Mouse (Mus musculus): ENCODE data around the gene Zfp385c. TPM values are rescaled to one million over a fixed set of nuclear protein-coding genes. Genes with fewer than 3 reads are reported as not detected.

The Zfp385c gene
- polyA plus RNA-seq, 1 experiment, result not detected

- TF ChIP-seq POLR2A (IDR thresholded peaks at IDR 0.05; ENCODE audit: borderline replicate concordance, control insufficient read depth, low read depth, low read length) (no peak), CTCF (IDR thresholded peaks at IDR 0.05; ENCODE audit: control insufficient read depth, insufficient read depth, low read length) (no peak)
- 92% methylated on average over 6 of the region's 6 CpGs for WGBS
- Histone ChIP-seq H3K4me1 (ENCODE audit: control insufficient read depth, insufficient read depth, low read length) (peaks cover 5% of the 10 kb centered on the region; the same call in 1 of the 2 replicates), H3K27ac (ENCODE audit: control insufficient read depth, insufficient read depth, low read depth, low read length, poor library complexity) (no peak overlapping the region), H3K4me3 (replicated peaks; ENCODE audit: control insufficient read depth, low read depth, low read length) (no peak overlapping the region)
Measured at GRCm38 (mm10) chr11:100714948-100715347, 22.7 kb upstream of the Zfp385c start.

GRCm38 (mm10) chr11:100714534-100714915 lies 22.3 kb upstream of the Zfp385c start:
- peak; percentile 93 for TF ChIP-seq CTCF (IDR thresholded peaks at IDR 0.05; ENCODE audit: control insufficient read depth, insufficient read depth, low read length)
- no peak for TF ChIP-seq POLR2A (IDR thresholded peaks at IDR 0.05; ENCODE audit: borderline replicate concordance, control insufficient read depth, low read depth, low read length)
- Histone ChIP-seq H3K4me1 (ENCODE audit: control insufficient read depth, insufficient read depth, low read length) (peaks cover 5% of the 10 kb centered on the region; the same call in 1 of the 2 replicates), H3K27ac (ENCODE audit: control insufficient read depth, insufficient read depth, low read depth, low read length, poor library complexity) (peak overlapping the region; percentile 78), H3K4me3 (replicated peaks; ENCODE audit: control insufficient read depth, low read depth, low read length) (peak overlapping the region; percentile 0)
- WGBS, result 43% methylated on average over 6 of the region's 6 CpGs

- peak within 1 kb of the TSS; percentile 78 for H3K27ac ChIP-seq (ENCODE audit: control insufficient read depth, insufficient read depth, low read depth, low read length, poor library complexity)
- 2% methylated on average over 38 of the region's 38 CpGs for WGBS
- peak within 1 kb of the TSS; percentile 66 for H3K4me3 ChIP-seq (replicated peaks; ENCODE audit: control insufficient read depth, low read depth, low read length)
- H3K4me1 ChIP-seq (ENCODE audit: control insufficient read depth, insufficient read depth, low read length), result peaks cover 5% of the 10 kb centered on the region; the same call in 1 of the 2 replicates
- TF ChIP-seq CTCF (IDR thresholded peaks at IDR 0.05; ENCODE audit: control insufficient read depth, insufficient read depth, low read length) (peak; percentile 17; the same call in 1 of the 2 replicates), POLR2A (IDR thresholded peaks at IDR 0.05; ENCODE audit: borderline replicate concordance, control insufficient read depth, low read depth, low read length) (peak; percentile 57; the same call in 1 of the 2 replicates)
Measured at GRCm38 (mm10) chr11:100713735-100714533, 21.7 kb upstream of the Zfp385c start, which contains the start of gene Hspb9. TSS of gene Hspb9 (plus strand) at chr11:100713850.

- no peak for TF ChIP-seq CTCF (IDR thresholded peaks at IDR 0.05; ENCODE audit: control insufficient read depth, insufficient read depth, low read length)
- TF ChIP-seq POLR2A (IDR thresholded peaks at IDR 0.05; ENCODE audit: borderline replicate concordance, control insufficient read depth, low read depth, low read length), result no peak
- Histone ChIP-seq H3K4me3 (replicated peaks; ENCODE audit: control insufficient read depth, low read depth, low read length) (no peak overlapping the region), H3K27ac (ENCODE audit: control insufficient read depth, insufficient read depth, low read depth, low read length, poor library complexity) (peak overlapping the region; percentile 78), H3K4me1 (ENCODE audit: control insufficient read depth, insufficient read depth, low read length) (peaks cover 5% of the 10 kb centered on the region; the same call in 1 of the 2 replicates)
- 63% methylated on average over 4 of the region's 4 CpGs for WGBS
Measured at GRCm38 (mm10) chr11:100713174-100713573, 20.9 kb upstream of the Zfp385c start.

- 1% methylated on average over 48 of the region's 48 CpGs for WGBS
- peaks cover 5% of the 10 kb centered on the region; the same call in 1 of the 2 replicates for H3K4me1 ChIP-seq (ENCODE audit: control insufficient read depth, insufficient read depth, low read length)
- TF ChIP-seq CTCF (IDR thresholded peaks at IDR 0.05; ENCODE audit: control insufficient read depth, insufficient read depth, low read length), result no peak
- peak; percentile 76; the same call in 1 of the 2 replicates for TF ChIP-seq POLR2A (IDR thresholded peaks at IDR 0.05; ENCODE audit: borderline replicate concordance, control insufficient read depth, low read depth, low read length)
Measured at GRCm38 (mm10) chr11:100711783-100712615, 19.7 kb upstream of the Zfp385c start, which contains the start of gene Kat2a. TSS of gene Kat2a (minus strand) at chr11:100712465.

GRCm38 (mm10) chr11:100710977-100711376 lies 18.7 kb upstream of the Zfp385c start:
- no peak overlapping the region for H3K4me3 ChIP-seq (replicated peaks; ENCODE audit: control insufficient read depth, low read depth, low read length)
- peaks cover 5% of the 10 kb centered on the region; the same call in 1 of the 2 replicates for H3K4me1 ChIP-seq (ENCODE audit: control insufficient read depth, insufficient read depth, low read length)
- H3K27ac ChIP-seq (ENCODE audit: control insufficient read depth, insufficient read depth, low read depth, low read length, poor library complexity), result no peak overlapping the region
- TF ChIP-seq POLR2A (IDR thresholded peaks at IDR 0.05; ENCODE audit: borderline replicate concordance, control insufficient read depth, low read depth, low read length), result no peak
- no peak for TF ChIP-seq CTCF (IDR thresholded peaks at IDR 0.05; ENCODE audit: control insufficient read depth, insufficient read depth, low read length)
- WGBS, result 83% methylated on average over 4 of the region's 4 CpGs

More at GRCm38 (mm10) chr11:100711783-100712615, 19.7 kb upstream of the Zfp385c start, which contains the start of gene Kat2a:
- Histone ChIP-seq H3K4me3 (replicated peaks; ENCODE audit: control insufficient read depth, low read depth, low read length) (peak within 1 kb of the TSS; percentile 67), H3K27ac (ENCODE audit: control insufficient read depth, insufficient read depth, low read depth, low read length, poor library complexity) (peak within 1 kb of the TSS; percentile 78; the same call in 1 of the 2 replicates)

GRCm38 (mm10) chr11:100710528-100710927 lies 18.3 kb upstream of the Zfp385c start:
- Histone ChIP-seq H3K27ac (ENCODE audit: control insufficient read depth, insufficient read depth, low read depth, low read length, poor library complexity) (no peak overlapping the region), H3K4me3 (replicated peaks; ENCODE audit: control insufficient read depth, low read depth, low read length) (no peak overlapping the region), H3K4me1 (ENCODE audit: control insufficient read depth, insufficient read depth, low read length) (peaks cover 5% of the 10 kb centered on the region; the same call in 1 of the 2 replicates)
- TF ChIP-seq CTCF (IDR thresholded peaks at IDR 0.05; ENCODE audit: control insufficient read depth, insufficient read depth, low read length) (no peak), POLR2A (IDR thresholded peaks at IDR 0.05; ENCODE audit: borderline replicate concordance, control insufficient read depth, low read depth, low read length) (no peak)
- WGBS, result 91% methylated on average over 15 of the region's 15 CpGs

Measured in bone marrow, adult 2 months (tissue).